Mouse (Mus musculus): ENCODE data around the gene Zbtb8b. TPM values are rescaled to one million over a fixed set of nuclear protein-coding genes. Genes with fewer than 3 reads are reported as not detected.

Gene Zbtb8b
- total RNA-seq, 2 experiments from 2014 or later, result not detected

DNA sequence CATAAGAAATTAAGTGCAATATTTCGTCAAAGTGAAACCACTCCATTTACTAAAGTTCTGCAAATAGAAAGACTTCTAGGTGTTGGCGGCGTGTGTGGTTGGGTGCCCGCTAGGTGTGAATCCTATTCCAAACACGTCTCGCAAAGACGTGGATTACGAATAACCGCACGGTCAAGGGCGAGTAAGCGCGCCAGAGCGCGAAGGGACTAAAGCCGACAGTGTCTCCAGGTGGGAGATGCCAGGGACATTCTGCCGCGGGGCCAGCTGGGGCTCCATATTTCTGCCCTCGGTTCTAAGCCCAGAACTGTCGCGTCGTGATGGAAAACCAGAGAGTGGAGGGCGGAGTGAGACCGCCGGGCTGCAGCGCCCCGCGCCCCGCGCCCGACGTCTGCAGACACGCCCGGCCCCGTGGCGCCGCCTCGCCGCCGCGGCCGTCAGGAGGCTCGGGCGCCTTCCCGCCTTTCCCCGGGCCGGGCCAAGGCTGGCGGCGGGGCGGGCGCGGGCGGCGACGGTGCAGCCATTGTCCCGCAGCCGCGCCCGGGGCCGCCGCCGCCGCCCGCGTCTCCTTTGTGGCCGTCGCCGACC is 63.6 kb downstream of the Zbtb8b start:
- peak; percentile 22; the same call in 1 of the 2 replicates for ATAC-seq (replicated peaks; ENCODE audit: poor library complexity)

DNA sequence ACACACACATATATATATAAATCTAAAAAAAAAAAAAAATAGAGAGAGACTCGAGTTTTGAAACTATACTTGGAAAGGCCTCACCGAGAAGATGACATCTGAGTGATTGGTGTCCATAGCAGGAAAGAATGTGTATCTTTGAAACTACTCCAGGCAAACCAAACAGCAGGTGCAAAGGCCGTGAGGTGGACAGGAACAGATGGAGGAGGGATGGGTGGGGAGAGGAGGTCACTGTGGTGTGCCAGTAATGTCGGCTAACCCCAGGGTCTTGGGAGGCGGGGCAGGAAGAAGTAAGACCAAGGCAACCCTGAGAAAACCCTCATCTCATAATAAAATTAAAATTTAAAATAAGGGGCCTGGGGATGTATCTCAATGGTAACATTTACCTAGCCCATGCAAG is 64.8 kb downstream of the Zbtb8b start:
- no peak for ATAC-seq (replicated peaks; ENCODE audit: poor library complexity)

Other genes with a start within 250 kb of the Zbtb8b start
- gene C77080, start 179.4 kb downstream of the Zbtb8b start, total RNA-seq (2015), result 0.12 and 0.25 TPM in 2 replicates
- not detected in 2 replicates for gene C77080, start 179.4 kb downstream of the Zbtb8b start, total RNA-seq (2017)
- gene Sync, start 153.2 kb downstream of the Zbtb8b start, total RNA-seq (2015), result not detected in 2 replicates
- 0.08 TPM in 1 of 2 replicates, not detected in the other for gene Sync, start 153.2 kb downstream of the Zbtb8b start, total RNA-seq (2017)
- 233 and 259 TPM in 2 replicates for gene Rbbp4, start 105.5 kb downstream of the Zbtb8b start, total RNA-seq (2015)
- 122 and 137 TPM in 2 replicates for gene Rbbp4, start 105.5 kb downstream of the Zbtb8b start, total RNA-seq (2017)
- 81.4 and 89.6 TPM in 2 replicates for gene Zbtb8os, start 105.2 kb downstream of the Zbtb8b start, total RNA-seq (2015)
- 94.6 and 102 TPM in 2 replicates for gene Zbtb8os, start 105.2 kb downstream of the Zbtb8b start, total RNA-seq (2017)
- 2.1 and 2.6 TPM in 2 replicates for gene Zbtb8a, start 62.7 kb downstream of the Zbtb8b start, total RNA-seq (2015)
- gene Zbtb8a, start 62.7 kb downstream of the Zbtb8b start, total RNA-seq (2017), result 5.4 and 7.3 TPM in 2 replicates
- gene Bsdc1, start 20.7 kb upstream of the Zbtb8b start, total RNA-seq (2015), result 14.4 and 14.6 TPM in 2 replicates
- gene Bsdc1, start 20.7 kb upstream of the Zbtb8b start, total RNA-seq (2017), result 23.1 and 24.8 TPM in 2 replicates
- not detected in 2 replicates for gene Tssk3, start 50.2 kb upstream of the Zbtb8b start, total RNA-seq (2015)
- gene Tssk3, start 50.2 kb upstream of the Zbtb8b start, total RNA-seq (2017), result not detected in 2 replicates
- not detected in 2 replicates for gene Fam229a, start 50.3 kb upstream of the Zbtb8b start, total RNA-seq (2015)
- gene Fam229a, start 50.3 kb upstream of the Zbtb8b start, total RNA-seq (2017), result not detected in 2 replicates
- 56.8 and 62.3 TPM in 2 replicates for gene Marcksl1, start 72.7 kb upstream of the Zbtb8b start, total RNA-seq (2015)
- 37.5 and 43.9 TPM in 2 replicates for gene Marcksl1, start 72.7 kb upstream of the Zbtb8b start, total RNA-seq (2017)
- 114 and 119 TPM in 2 replicates for gene Hdac1, start 101.9 kb upstream of the Zbtb8b start, total RNA-seq (2015)
- gene Hdac1, start 101.9 kb upstream of the Zbtb8b start, total RNA-seq (2017), result 58.5 and 79.7 TPM in 2 replicates
- gene Lck, start 132.8 kb upstream of the Zbtb8b start, total RNA-seq (2015), result 1.2 and 2.7 TPM in 2 replicates
- 3.5 and 4.4 TPM in 2 replicates for gene Lck, start 132.8 kb upstream of the Zbtb8b start, total RNA-seq (2017)
- gene Fam167b, start 137.7 kb upstream of the Zbtb8b start, total RNA-seq (2015), result not detected in 2 replicates
- gene Fam167b, start 137.7 kb upstream of the Zbtb8b start, total RNA-seq (2017), result not detected in 2 replicates
- 405 and 434 TPM in 2 replicates for gene Eif3i, start 159.8 kb upstream of the Zbtb8b start, total RNA-seq (2015)
- gene Eif3i, start 159.8 kb upstream of the Zbtb8b start, total RNA-seq (2017), result 298 and 336 TPM in 2 replicates
- gene Tmem234, start 159.8 kb upstream of the Zbtb8b start, total RNA-seq (2015), result 97.2 and 104 TPM in 2 replicates
- 100 and 123 TPM in 2 replicates for gene Tmem234, start 159.8 kb upstream of the Zbtb8b start, total RNA-seq (2017)
- 1.3 TPM in 1 of 2 replicates, not detected in the other for gene Dcdc2b, start 173.4 kb upstream of the Zbtb8b start, total RNA-seq (2015)
- gene Dcdc2b, start 173.4 kb upstream of the Zbtb8b start, total RNA-seq (2017), result 0.81 TPM in 1 of 2 replicates, not detected in the other
- gene Iqcc, start 178.2 kb upstream of the Zbtb8b start, total RNA-seq (2015), result 11.3 and 17.5 TPM in 2 replicates
- 16.8 and 17.9 TPM in 2 replicates for gene Iqcc, start 178.2 kb upstream of the Zbtb8b start, total RNA-seq (2017)
- gene Ccdc28b, start 183.1 kb upstream of the Zbtb8b start, total RNA-seq (2015), result 43.6 and 55.5 TPM in 2 replicates
- 53.6 and 57.7 TPM in 2 replicates for gene Ccdc28b, start 183.1 kb upstream of the Zbtb8b start, total RNA-seq (2017)
- gene Txlna, start 200.2 kb upstream of the Zbtb8b start, total RNA-seq (2015), result 29.9 and 34.6 TPM in 2 replicates
- 115 and 143 TPM in 2 replicates for gene Txlna, start 200.2 kb upstream of the Zbtb8b start, total RNA-seq (2017)
- 23.4 and 30.0 TPM in 2 replicates for gene Kpna6, start 231.9 kb upstream of the Zbtb8b start, total RNA-seq (2015)
- gene Kpna6, start 231.9 kb upstream of the Zbtb8b start, total RNA-seq (2017), result 20.4 and 20.9 TPM in 2 replicates

Measured in megakaryocyte progenitor cell, adult 5-6 weeks (primary cell).